Mouse (Mus musculus) neural tube, embryonic 11.5 days (tissue): Measurements from ENCODE around the gene Fgd2. TPM values are rescaled to one million over a fixed set of nuclear protein-coding genes. Genes with fewer than 3 reads are reported as not detected.

Experiments
- ATAC-seq: fragments of 200-750 bp; cut with Nextera tagmentation; 2 replicates; pipeline ENCODE4 v1.8.0; 2017; ENCODE audit warnings: moderate number of reproducible peaks, mild to moderate bottlenecking, moderate TSS enrichment, moderate library complexity; ENCODE audit not compliant: insufficient read depth, low FRiP score, low TSS enrichment
- DNase-seq: peaks from one replicate; pipeline ENCODE4 v3.0.0-alpha.2; 2015; ENCODE audit warnings: low spot score
- H3K27ac ChIP-seq: fragments of 300-500 bp; sonication (generic); 2 replicates; pipeline ENCODE4 v1.5.1; 2014; ENCODE audit warnings: low read depth, mild to moderate bottlenecking, low read length
- H3K27me3 ChIP-seq: fragments of 300-500 bp; sonication (generic); 2 replicates; pipeline ENCODE4 v1.6.1; 2014; ENCODE audit warnings: mild to moderate bottlenecking, low read length, mixed read lengths; ENCODE audit not compliant: control insufficient read depth, insufficient read depth
- H3K36me3 ChIP-seq: fragments of 300-500 bp; sonication (generic); 2 replicates; pipeline ENCODE4 v1.6.1; 2014; ENCODE audit warnings: mild to moderate bottlenecking, low read length, moderate library complexity, mixed read lengths; ENCODE audit not compliant: control insufficient read depth, insufficient read depth
- H3K4me1 ChIP-seq: fragments of 300-500 bp; sonication (generic); 2 replicates; pipeline ENCODE4 v1.6.1; 2014; ENCODE audit warnings: low read length, mixed read lengths; ENCODE audit not compliant: control insufficient read depth, insufficient read depth
- H3K4me2 ChIP-seq: fragments of 300-500 bp; sonication (generic); 2 replicates; pipeline ENCODE4 v1.6.1; 2014; ENCODE audit warnings: low read depth, mild to moderate bottlenecking, moderate library complexity
- H3K4me3 ChIP-seq: fragments of 300-500 bp; sonication (generic); 2 replicates; pipeline ENCODE4 v1.5.1; 2014; ENCODE audit warnings: low read depth, low read length
- H3K9ac ChIP-seq: fragments of 300-500 bp; sonication (generic); 2 replicates; pipeline ENCODE4 v1.6.1; 2014; ENCODE audit warnings: mild to moderate bottlenecking, low read length
- H3K9me3 ChIP-seq: fragments of 300-500 bp; sonication (generic); 2 replicates; pipeline ENCODE4 v1.6.1; 2016; ENCODE audit warnings: low read length; ENCODE audit not compliant: control insufficient read depth
- WGBS: fragments of 180-500 bp; shearing (Covaris S2); extraction: QIAGEN DNeasy Blood & Tissue Kit; methylation state at CpG from one replicate; pipeline ENCODE4 v1.1.7; 2014; 5-methylcytosine and 5-hydroxymethylcytosine counted together
- polyA plus RNA-seq: library from polyadenylated mRNA; unstranded; fragments of >200 nt; fragmentation: Nextera tagmentation; extraction: Ambion mirVana; gene quantifications from 2 replicates; pipeline ENCODE4 v1.2.1, GENCODE M21; 2014

Gene Fgd2
- polyA plus RNA-seq, 1 experiment from 2014 or later: 2.8 TPM

- ATAC-seq (no peak), DNase-seq (no peak)
- Histone ChIP-seq H3K4me2 (no peak overlapping the region), H3K27me3 (0 out of 2 replicates have a peak, but pooled peaks cover 3% of the 10 kb centered on the region), H3K4me3 (no peak overlapping the region), H3K9ac (no peak overlapping the region), H3K27ac (no peak overlapping the region), H3K36me3 (peaks cover 16% of the 10 kb centered on the region), H3K4me1 (peaks cover 16% of the 10 kb centered on the region), H3K9me3 (no peaks in the 10 kb centered on the region)
- WGBS: 46% methylated on average over 5 of the region's 5 CpGs
These were observed 29.9 kb upstream of the Fgd2 start for GRCm38 (mm10) chr17:29330671-29331410.

- Histone ChIP-seq H3K4me1 (peaks cover 4% of the 10 kb centered on the region), H3K4me3 (no peak overlapping the region), H3K9me3 (no peaks in the 10 kb centered on the region), H3K27ac (no peak overlapping the region), H3K36me3 (peaks cover 22% of the 10 kb centered on the region), H3K27me3 (no peaks in the 10 kb centered on the region), H3K9ac (no peak overlapping the region), H3K4me2 (no peak overlapping the region)
- ATAC-seq (no peak), DNase-seq (no peak)
- 82% methylated on average over 4 of the region's 4 CpGs for WGBS
These were observed 28.5 kb upstream of the Fgd2 start for GRCm38 (mm10) chr17:29332186-29332685.

GRCm38 (mm10) chr17:29336266-29336990 lies 24.3 kb upstream of the Fgd2 start:
- Histone ChIP-seq H3K4me3 (no peak overlapping the region), H3K27ac (no peak overlapping the region), H3K4me1 (peaks cover under 1% of the 10 kb centered on the region; the same call in 1 of the 2 replicates), H3K9me3 (no peaks in the 10 kb centered on the region), H3K9ac (no peak overlapping the region), H3K4me2 (no peak overlapping the region), H3K36me3 (peaks cover 36% of the 10 kb centered on the region), H3K27me3 (no peaks in the 10 kb centered on the region)
- ATAC-seq (no peak), DNase-seq (no peak)
- 91% methylated on average over 19 of the region's 19 CpGs for WGBS

GRCm38 (mm10) chr17:29337979-29338823 lies 22.5 kb upstream of the Fgd2 start:
- 95% methylated on average over 9 of the region's 9 CpGs for WGBS
- peaks cover 11% of the 10 kb centered on the region for H3K4me1 ChIP-seq
- ATAC-seq (no peak), DNase-seq (no peak)
- H3K4me3 ChIP-seq: no peak overlapping the region
- no peaks in the 10 kb centered on the region for H3K27me3 ChIP-seq
- no peak overlapping the region for H3K4me2 ChIP-seq
- H3K9me3 ChIP-seq: no peaks in the 10 kb centered on the region
- H3K27ac ChIP-seq: no peak overlapping the region
- peaks cover 24% of the 10 kb centered on the region for H3K36me3 ChIP-seq
- H3K9ac ChIP-seq: no peak overlapping the region

- no peak overlapping the region for H3K27ac ChIP-seq
- H3K27me3 ChIP-seq: no peaks in the 10 kb centered on the region
- DNase-seq (no peak), ATAC-seq (no peak)
- H3K4me3 ChIP-seq: no peak overlapping the region
- WGBS: 90% methylated on average over 11 of the region's 11 CpGs
- H3K9me3 ChIP-seq: no peaks in the 10 kb centered on the region
- no peak overlapping the region for H3K9ac ChIP-seq
- peaks cover 11% of the 10 kb centered on the region for H3K4me1 ChIP-seq
- H3K4me2 ChIP-seq: no peak overlapping the region
- peaks cover 24% of the 10 kb centered on the region for H3K36me3 ChIP-seq
These were observed 21.4 kb upstream of the Fgd2 start for GRCm38 (mm10) chr17:29339170-29339768.

- H3K9ac ChIP-seq: no peak overlapping the region
These were observed 20.1 kb upstream of the Fgd2 start for GRCm38 (mm10) chr17:29340406-29341261.

GRCm38 (mm10) chr17:29341591-29342003 lies 19.1 kb upstream of the Fgd2 start:
- WGBS: 29% methylated on average over 9 of the region's 9 CpGs
- DNase-seq: peak; percentile 44
- no peak for ATAC-seq
- no peaks in the 10 kb centered on the region for H3K27me3 ChIP-seq
- peaks cover 18% of the 10 kb centered on the region for H3K36me3 ChIP-seq
- H3K27ac ChIP-seq: peak overlapping the region; percentile 36; the same call in 1 of the 2 replicates
- peaks cover 17% of the 10 kb centered on the region for H3K4me1 ChIP-seq
- no peak overlapping the region for H3K4me2 ChIP-seq
- H3K9me3 ChIP-seq: no peaks in the 10 kb centered on the region
- no peak overlapping the region for H3K4me3 ChIP-seq
- H3K9ac ChIP-seq: no peak overlapping the region

More at GRCm38 (mm10) chr17:29340406-29341261, 20.1 kb upstream of the Fgd2 start:
- peaks cover 11% of the 10 kb centered on the region for H3K4me1 ChIP-seq
- H3K27ac ChIP-seq: no peak overlapping the region
- DNase-seq (no peak), ATAC-seq (no peak)
- H3K4me3 ChIP-seq: no peak overlapping the region
- peaks cover 23% of the 10 kb centered on the region for H3K36me3 ChIP-seq
- H3K4me2 ChIP-seq: no peak overlapping the region
- 85% methylated on average over 17 of the region's 18 CpGs for WGBS
- no peaks in the 10 kb centered on the region for H3K27me3 ChIP-seq
- no peaks in the 10 kb centered on the region for H3K9me3 ChIP-seq
